Mouse (Mus musculus): ENCODE data around the gene Tepp. TPM values are rescaled to one million over a fixed set of nuclear protein-coding genes. Genes with fewer than 3 reads are reported as not detected.

Tepp gene
- polyA plus RNA-seq, 1 experiment from 2014 or later: 0.83 TPM

DNA sequence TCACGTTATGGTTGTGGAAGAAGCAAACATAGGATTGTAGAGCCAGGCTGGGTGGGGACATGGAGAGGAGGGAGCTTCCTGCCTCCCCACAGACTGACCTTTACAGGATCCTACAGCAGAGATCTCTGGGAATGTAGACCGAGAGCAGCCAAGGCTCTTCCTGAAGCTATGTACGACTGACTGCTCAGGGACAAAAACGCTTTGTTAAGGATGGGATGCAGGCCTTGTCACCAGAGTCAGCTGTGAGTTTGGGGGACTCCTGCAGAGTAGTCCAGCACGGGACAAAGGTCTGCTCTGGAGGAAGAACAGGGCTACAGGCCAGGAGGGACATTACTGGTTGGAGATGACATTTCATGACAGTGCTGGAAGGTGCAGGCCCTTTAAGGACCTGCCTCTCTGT lies 14.3 kb downstream of the Tepp start:
- Histone ChIP-seq H3K9ac (replicated peaks; ENCODE audit: low read length) (no peak overlapping the region), H3K27me3 (ENCODE audit: control insufficient read depth, insufficient read depth, low read length) (0 out of 2 replicates have a peak, but pooled peaks cover 3% of the 10 kb centered on the region), H3K9me3 (ENCODE audit: control insufficient read depth, low read length) (no peaks in the 10 kb centered on the region), H3K4me2 (ENCODE audit: low read length) (no peak overlapping the region), H3K4me3 (replicated peaks; ENCODE audit: low read depth, low read length) (no peak overlapping the region), H3K27ac (replicated peaks; ENCODE audit: low read depth, low read length) (no peak overlapping the region), H3K4me1 (ENCODE audit: control insufficient read depth, insufficient read depth, low read length) (peaks cover 11% of the 10 kb centered on the region), H3K36me3 (ENCODE audit: control insufficient read depth, insufficient read depth, low read length) (peaks cover 58% of the 10 kb centered on the region)
- DNase-seq (no peak), ATAC-seq (ENCODE audit: low FRiP score, low TSS enrichment) (no peak)
- 32% methylated on average over 5 of the region's 5 CpGs for WGBS

DNA sequence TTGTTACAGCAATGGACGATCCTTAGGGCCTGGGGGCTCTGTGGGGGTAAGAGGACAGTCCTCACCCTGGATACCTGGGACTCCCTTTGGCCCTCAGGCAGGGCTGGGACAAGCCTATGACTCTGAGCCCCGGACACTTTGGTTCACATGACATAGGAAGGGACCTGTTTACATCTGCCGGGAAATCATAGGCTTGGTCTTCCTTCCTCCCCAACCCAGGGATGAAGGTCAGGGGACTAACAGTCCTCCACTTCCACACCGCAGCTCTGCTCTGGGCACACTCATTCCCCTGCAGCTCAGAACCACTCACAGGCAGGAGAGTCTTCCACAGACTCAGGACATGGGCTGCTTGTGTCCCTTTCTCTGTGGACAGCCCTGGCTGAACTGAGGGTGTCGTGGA lies 16.5 kb downstream of the Tepp start:
- Histone ChIP-seq H3K9me3 (ENCODE audit: control insufficient read depth, low read length) (no peaks in the 10 kb centered on the region), H3K4me3 (replicated peaks; ENCODE audit: low read depth, low read length) (no peak overlapping the region), H3K27ac (replicated peaks; ENCODE audit: low read depth, low read length) (no peak overlapping the region), H3K9ac (replicated peaks; ENCODE audit: low read length) (no peak overlapping the region), H3K4me1 (ENCODE audit: control insufficient read depth, insufficient read depth, low read length) (peaks cover 13% of the 10 kb centered on the region), H3K36me3 (ENCODE audit: control insufficient read depth, insufficient read depth, low read length) (peaks cover 62% of the 10 kb centered on the region), H3K4me2 (ENCODE audit: low read length) (no peak overlapping the region), H3K27me3 (ENCODE audit: control insufficient read depth, insufficient read depth, low read length) (no peaks in the 10 kb centered on the region)
- 93% methylated on average over 5 of the region's 5 CpGs for WGBS
- ATAC-seq (ENCODE audit: low FRiP score, low TSS enrichment) (no peak), DNase-seq (no peak)

DNA sequence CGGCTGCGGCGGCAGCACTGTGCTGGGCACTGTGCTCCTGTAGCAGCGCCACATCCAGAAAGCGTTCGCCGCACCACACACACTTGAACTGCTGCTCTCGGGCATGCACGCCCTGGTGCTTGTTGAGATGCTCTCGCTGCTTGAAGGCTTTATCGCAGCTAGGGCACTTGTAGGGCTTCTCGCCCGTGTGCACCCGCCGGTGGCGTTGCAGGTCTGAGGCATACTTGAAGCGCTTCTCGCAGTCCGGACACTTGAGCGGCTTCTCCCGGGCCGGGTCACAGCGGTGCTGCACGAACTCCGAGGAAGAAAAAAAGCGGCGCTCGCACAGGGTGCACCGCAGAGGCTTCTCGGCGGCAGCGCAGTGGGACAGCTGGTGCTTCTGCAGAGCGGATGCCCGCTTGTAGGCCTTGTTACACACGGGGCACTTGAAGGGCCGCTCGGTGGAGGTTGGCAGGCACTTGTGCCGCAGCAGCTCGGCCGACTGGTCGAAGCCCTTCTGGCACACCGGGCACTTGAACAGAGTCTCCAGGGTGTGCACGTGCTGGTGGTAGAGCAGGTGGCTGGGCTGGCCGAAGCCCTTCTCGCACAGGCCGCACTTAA lies 17.6 kb downstream of the Tepp start:
- Histone ChIP-seq H3K9me3 (ENCODE audit: control insufficient read depth, low read length) (no peaks in the 10 kb centered on the region), H3K9ac (replicated peaks; ENCODE audit: low read length) (no peak overlapping the region), H3K27ac (replicated peaks; ENCODE audit: low read depth, low read length) (no peak overlapping the region), H3K4me1 (ENCODE audit: control insufficient read depth, insufficient read depth, low read length) (peaks cover 20% of the 10 kb centered on the region), H3K27me3 (ENCODE audit: control insufficient read depth, insufficient read depth, low read length) (no peaks in the 10 kb centered on the region), H3K4me2 (ENCODE audit: low read length) (no peak overlapping the region), H3K36me3 (ENCODE audit: control insufficient read depth, insufficient read depth, low read length) (peaks cover 62% of the 10 kb centered on the region), H3K4me3 (replicated peaks; ENCODE audit: low read depth, low read length) (no peak overlapping the region)
- DNase-seq (no peak), ATAC-seq (ENCODE audit: low FRiP score, low TSS enrichment) (no peak)
- WGBS: 91% methylated on average over 46 of the region's 46 CpGs

DNA sequence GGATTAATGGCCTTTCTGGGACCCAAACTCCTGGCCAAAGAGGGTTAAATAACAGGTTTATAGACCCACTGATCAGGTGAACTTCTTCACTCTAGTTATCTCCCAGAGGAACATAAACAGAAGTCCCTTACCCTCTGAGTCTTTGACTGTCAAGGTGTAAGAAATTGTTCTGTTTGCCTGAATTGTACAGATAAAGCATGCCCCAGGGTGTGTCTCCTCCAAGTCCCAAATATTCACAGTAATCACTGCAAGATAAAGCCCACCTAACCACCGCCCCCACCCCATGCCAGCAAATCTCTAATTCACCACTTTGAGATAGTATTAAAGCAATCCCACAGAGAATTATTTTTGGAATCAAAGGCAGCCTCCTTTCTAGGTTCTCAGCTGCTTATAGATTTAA lies 20.0 kb downstream of the Tepp start:
- Histone ChIP-seq H3K9me3 (ENCODE audit: control insufficient read depth, low read length) (no peaks in the 10 kb centered on the region), H3K4me3 (replicated peaks; ENCODE audit: low read depth, low read length) (peak overlapping the region; percentile 88), H3K36me3 (ENCODE audit: control insufficient read depth, insufficient read depth, low read length) (peaks cover 47% of the 10 kb centered on the region), H3K4me1 (ENCODE audit: control insufficient read depth, insufficient read depth, low read length) (peaks cover 21% of the 10 kb centered on the region), H3K4me2 (ENCODE audit: low read length) (peak overlapping the region; percentile 89), H3K9ac (replicated peaks; ENCODE audit: low read length) (peak overlapping the region; percentile 96), H3K27ac (replicated peaks; ENCODE audit: low read depth, low read length) (no peak overlapping the region), H3K27me3 (ENCODE audit: control insufficient read depth, insufficient read depth, low read length) (no peaks in the 10 kb centered on the region)
- 74% methylated on average over 1 of the region's 1 CpGs for WGBS
- DNase-seq (no peak), ATAC-seq (ENCODE audit: low FRiP score, low TSS enrichment) (no peak)

DNA sequence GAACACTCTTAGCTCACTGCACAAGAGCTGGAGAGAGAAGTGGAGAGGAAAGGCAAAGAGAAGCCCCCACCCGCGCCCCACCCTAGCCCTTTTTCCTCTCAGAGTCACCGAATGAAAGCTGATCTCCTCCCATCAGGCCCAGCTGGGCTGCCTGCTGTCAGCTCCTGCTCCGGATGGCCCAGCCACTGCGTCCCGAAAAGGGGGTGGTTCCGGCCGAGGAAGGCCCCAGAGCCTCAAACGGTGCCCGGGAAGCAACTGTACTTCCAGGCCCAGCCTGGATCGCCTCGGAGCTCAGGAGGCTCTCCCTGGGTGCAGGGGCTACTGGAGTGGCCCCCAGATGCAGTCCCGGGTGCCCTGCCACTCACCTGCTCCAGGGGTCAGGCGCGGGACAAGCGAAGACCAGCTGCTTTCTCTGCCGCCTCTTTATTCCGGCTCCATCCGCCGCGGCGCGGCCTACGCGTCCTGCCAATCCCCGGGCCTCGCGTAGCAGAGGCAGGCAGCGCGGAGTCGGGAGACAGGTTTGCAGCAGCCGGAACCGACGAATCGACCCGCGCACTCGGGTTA lies 20.9 kb downstream of the Tepp start:
- peak overlapping the region; percentile 89 for H3K4me2 ChIP-seq (ENCODE audit: low read length)
- peaks cover 21% of the 10 kb centered on the region for H3K4me1 ChIP-seq (ENCODE audit: control insufficient read depth, insufficient read depth, low read length)
- ATAC-seq (ENCODE audit: low FRiP score, low TSS enrichment) (peak; percentile 49), DNase-seq (no peak)
- H3K36me3 ChIP-seq (ENCODE audit: control insufficient read depth, insufficient read depth, low read length): peaks cover 39% of the 10 kb centered on the region
- peak overlapping the region; percentile 96 for H3K9ac ChIP-seq (replicated peaks; ENCODE audit: low read length)
- peak overlapping the region; percentile 88 for H3K4me3 ChIP-seq (replicated peaks; ENCODE audit: low read depth, low read length)
- under 1% methylated on average over 38 of the region's 38 CpGs for WGBS
- H3K9me3 ChIP-seq (ENCODE audit: control insufficient read depth, low read length): no peaks in the 10 kb centered on the region
- H3K27me3 ChIP-seq (ENCODE audit: control insufficient read depth, insufficient read depth, low read length): no peaks in the 10 kb centered on the region
- H3K27ac ChIP-seq (replicated peaks; ENCODE audit: low read depth, low read length): peak overlapping the region; percentile 93

DNA sequence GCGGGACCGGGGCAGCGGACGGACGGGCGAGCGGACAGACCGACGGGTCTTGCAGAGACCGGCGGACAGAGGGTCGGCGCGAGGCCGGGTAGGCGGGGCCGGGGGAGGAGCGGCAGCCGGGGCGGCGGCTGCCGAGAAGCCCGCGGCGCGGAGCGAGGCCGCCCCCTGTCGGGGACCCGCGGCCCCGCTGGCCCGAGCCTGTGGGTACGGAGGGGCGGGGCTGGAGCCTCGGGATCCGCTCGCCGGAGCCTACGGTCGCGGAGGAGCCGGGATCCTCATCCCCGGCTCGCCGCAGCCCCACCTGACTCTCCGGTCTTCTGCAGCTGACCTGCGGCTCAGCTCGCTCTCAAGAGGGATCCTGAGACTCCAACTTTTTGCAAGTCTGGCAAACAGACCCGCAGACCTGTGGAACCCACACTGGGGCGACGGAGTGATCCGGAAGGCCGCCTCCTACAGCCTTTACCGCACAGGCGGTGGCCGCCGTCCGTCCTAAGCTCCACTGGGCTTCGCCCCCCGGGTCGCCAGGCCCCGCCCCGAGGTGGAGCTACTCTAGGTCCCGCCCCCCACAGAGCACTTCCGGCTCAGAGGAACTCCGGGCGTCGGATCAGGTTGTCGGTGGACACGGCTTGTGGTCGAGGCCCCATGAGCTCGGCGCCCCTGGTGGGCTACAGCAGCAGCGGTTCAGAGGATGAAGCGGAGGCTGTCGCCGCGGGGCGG lies 21.5 kb downstream of the Tepp start, which contains the start of the genes Zfp319 and Usb1:
Zfp319 (minus strand) TSS at position 231 of the 717 bp plus-strand sequence.
Usb1 (plus strand) TSS at position 565 of the 717 bp plus-strand sequence.
- Histone ChIP-seq H3K27ac (replicated peaks; ENCODE audit: low read depth, low read length) (peak within 1 kb of the TSS; percentile 93), H3K9ac (replicated peaks; ENCODE audit: low read length) (peak within 1 kb of the TSS; percentile 96), H3K9me3 (ENCODE audit: control insufficient read depth, low read length) (no peaks in the 10 kb centered on the region), H3K27me3 (ENCODE audit: control insufficient read depth, insufficient read depth, low read length) (no peaks in the 10 kb centered on the region), H3K36me3 (ENCODE audit: control insufficient read depth, insufficient read depth, low read length) (peaks cover 32% of the 10 kb centered on the region), H3K4me2 (ENCODE audit: low read length) (peak within 1 kb of the TSS; percentile 89), H3K4me1 (ENCODE audit: control insufficient read depth, insufficient read depth, low read length) (peaks cover 21% of the 10 kb centered on the region), H3K4me3 (replicated peaks; ENCODE audit: low read depth, low read length) (peak within 1 kb of the TSS; percentile 88)
- DNase-seq (peak; percentile 95), ATAC-seq (ENCODE audit: low FRiP score, low TSS enrichment) (peak; percentile 94)
- WGBS: under 1% methylated on average over 74 of the region's 80 CpGs

DNA sequence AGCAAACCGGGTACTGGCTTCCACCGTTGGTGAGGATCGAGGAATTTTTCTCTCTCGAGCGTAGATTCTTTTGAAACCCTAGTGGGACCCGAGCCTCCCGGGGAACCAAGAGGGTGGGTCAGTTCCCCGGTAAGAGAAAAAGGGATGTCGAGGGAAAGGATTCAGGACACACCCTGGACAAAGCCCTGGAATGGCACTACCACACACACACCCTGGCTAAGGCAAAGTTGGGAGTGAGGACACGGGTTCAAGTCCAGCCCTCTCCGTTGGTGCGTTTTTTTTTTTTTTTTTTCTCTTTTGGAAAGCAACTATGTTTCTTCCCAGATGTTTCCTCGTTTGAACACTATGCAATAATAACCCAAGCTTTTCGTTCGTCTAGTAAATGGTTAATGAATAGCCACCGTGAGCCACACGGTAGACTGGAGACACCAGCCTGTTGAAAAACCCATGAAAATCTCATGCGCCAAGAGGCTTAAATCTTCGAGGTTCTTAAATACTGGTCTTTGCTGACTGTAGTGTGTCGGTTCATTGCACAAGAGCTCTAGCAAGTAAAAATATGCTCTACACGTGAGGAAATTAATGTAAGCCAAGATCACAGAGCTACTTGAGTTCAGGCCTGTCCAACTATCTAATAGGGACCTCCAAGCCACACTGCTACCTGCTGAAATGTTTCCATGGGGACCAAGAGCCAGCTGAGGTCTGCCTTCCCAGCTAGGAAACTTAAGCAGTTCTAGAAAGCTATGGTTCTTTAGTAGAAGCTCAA lies 22.3 kb downstream of the Tepp start:
- H3K4me3 ChIP-seq (replicated peaks; ENCODE audit: low read depth, low read length): peak overlapping the region; percentile 88
- peak overlapping the region; percentile 89 for H3K4me2 ChIP-seq (ENCODE audit: low read length)
- H3K9me3 ChIP-seq (ENCODE audit: control insufficient read depth, low read length): no peaks in the 10 kb centered on the region
- ATAC-seq (ENCODE audit: low FRiP score, low TSS enrichment): peak; percentile 5; the same call in 1 of the 2 replicates
- peaks cover 28% of the 10 kb centered on the region for H3K36me3 ChIP-seq (ENCODE audit: control insufficient read depth, insufficient read depth, low read length)
- H3K4me1 ChIP-seq (ENCODE audit: control insufficient read depth, insufficient read depth, low read length): peaks cover 21% of the 10 kb centered on the region
- H3K27ac ChIP-seq (replicated peaks; ENCODE audit: low read depth, low read length): peak overlapping the region; percentile 93
- WGBS: 27% methylated on average over 21 of the region's 21 CpGs
- H3K9ac ChIP-seq (replicated peaks; ENCODE audit: low read length): peak overlapping the region; percentile 96
- no peak for DNase-seq
- H3K27me3 ChIP-seq (ENCODE audit: control insufficient read depth, insufficient read depth, low read length): no peaks in the 10 kb centered on the region

DNA sequence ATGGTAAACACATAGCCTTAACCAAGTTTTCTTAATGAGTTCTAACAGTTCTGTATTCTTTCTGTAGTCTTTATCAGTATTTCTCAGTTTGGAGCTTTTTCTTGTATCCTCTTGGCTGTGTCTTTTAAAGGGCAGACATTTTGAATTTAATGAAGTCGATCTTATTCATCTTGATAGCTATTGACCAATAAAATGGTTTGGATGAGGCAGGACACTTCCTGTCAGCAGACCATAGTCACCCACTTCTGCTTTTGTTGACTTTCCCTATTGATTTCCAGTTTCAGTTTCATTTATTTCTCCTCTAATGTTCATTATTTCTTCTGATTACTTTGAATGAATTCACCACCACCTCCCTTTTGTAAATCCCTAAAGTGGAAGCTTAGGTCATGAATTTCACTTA lies 25.3 kb downstream of the Tepp start:
- Histone ChIP-seq H3K27me3 (ENCODE audit: control insufficient read depth, insufficient read depth, low read length) (no peaks in the 10 kb centered on the region), H3K9me3 (ENCODE audit: control insufficient read depth, low read length) (no peaks in the 10 kb centered on the region), H3K27ac (replicated peaks; ENCODE audit: low read depth, low read length) (no peak overlapping the region), H3K36me3 (ENCODE audit: control insufficient read depth, insufficient read depth, low read length) (peaks cover 20% of the 10 kb centered on the region), H3K9ac (replicated peaks; ENCODE audit: low read length) (no peak overlapping the region), H3K4me3 (replicated peaks; ENCODE audit: low read depth, low read length) (no peak overlapping the region), H3K4me1 (ENCODE audit: control insufficient read depth, insufficient read depth, low read length) (peaks cover 9% of the 10 kb centered on the region), H3K4me2 (ENCODE audit: low read length) (no peak overlapping the region)
- WGBS: 91% methylated on average over 1 of the region's 1 CpGs
- ATAC-seq (ENCODE audit: low FRiP score, low TSS enrichment): no peak
- DNase-seq: no peak
